Mouse (Mus musculus): ENCODE data around the gene Tmem254c. TPM values are rescaled to one million over a fixed set of nuclear protein-coding genes. Genes with fewer than 3 reads are reported as not detected.
"Not testable (repeated sequence)": the region's sequence is repeated elsewhere in the genome, so short reads cannot be mapped to it uniquely, and the experiment has no call there.

The Tmem254c gene
- polyA plus RNA-seq (2015; fragmentation: Nextera tagmentation; extraction: Ambion mirVana): 31.1 and 32.6 TPM in 2 replicates

GRCm38 (mm10) chr14:26067325-26067633 lies at the start of gene Tmem254c:
Gene Tmem254c (minus strand): TSS chr14:26067355.
- no CpG with 5 or more reads among the region's 10 CpGs for WGBS
- ATAC-seq: peak; percentile 82

GRCm38 (mm10) chr14:26097622-26098021 lies 30.5 kb upstream of the Tmem254c start:
- H3K9ac ChIP-seq (ENCODE audit: low read depth, low read length); H3K27me3 ChIP-seq (replicated peaks; ENCODE audit: control insufficient read depth, insufficient read depth, low read length); ATAC-seq; H3K4me3 ChIP-seq (ENCODE audit: low read length); H3K4me1 ChIP-seq (ENCODE audit: control insufficient read depth, insufficient read depth, low read depth, low read length); H3K36me3 ChIP-seq (ENCODE audit: control insufficient read depth, insufficient read depth, low read length); H3K27ac ChIP-seq (ENCODE audit: low read depth, low read length); H3K4me2 ChIP-seq (ENCODE audit: low read length); H3K9me3 ChIP-seq (ENCODE audit: control insufficient read depth, low read length): not testable (repeated sequence)
- no CpG with 5 or more reads among the region's 3 CpGs for WGBS

More at GRCm38 (mm10) chr14:26067325-26067633, at the start of gene Tmem254c:
- not testable (repeated sequence) for H3K27me3 ChIP-seq (replicated peaks; ENCODE audit: control insufficient read depth, insufficient read depth, low read length); H3K4me2 ChIP-seq (ENCODE audit: low read length); H3K36me3 ChIP-seq (ENCODE audit: control insufficient read depth, insufficient read depth, low read length); H3K9me3 ChIP-seq (ENCODE audit: control insufficient read depth, low read length); H3K4me1 ChIP-seq (ENCODE audit: control insufficient read depth, insufficient read depth, low read depth, low read length); H3K9ac ChIP-seq (ENCODE audit: low read depth, low read length); H3K4me3 ChIP-seq (ENCODE audit: low read length); H3K27ac ChIP-seq (ENCODE audit: low read depth, low read length)

- not testable (repeated sequence) for H3K27ac ChIP-seq (ENCODE audit: low read depth, low read length); H3K36me3 ChIP-seq (ENCODE audit: control insufficient read depth, insufficient read depth, low read length); H3K27me3 ChIP-seq (replicated peaks; ENCODE audit: control insufficient read depth, insufficient read depth, low read length); ATAC-seq; H3K9me3 ChIP-seq (ENCODE audit: control insufficient read depth, low read length); H3K9ac ChIP-seq (ENCODE audit: low read depth, low read length); H3K4me3 ChIP-seq (ENCODE audit: low read length); H3K4me1 ChIP-seq (ENCODE audit: control insufficient read depth, insufficient read depth, low read depth, low read length); H3K4me2 ChIP-seq (ENCODE audit: low read length)
- WGBS: no CpG with 5 or more reads among the region's 1 CpGs
Measured at GRCm38 (mm10) chr14:26081997-26082396, 14.8 kb upstream of the Tmem254c start, which contains the start of gene Cphx3. Gene Cphx3 (plus strand): TSS chr14:26082297.

- WGBS: no CpG with 5 or more reads among the region's 6 CpGs
- H3K4me2 ChIP-seq (ENCODE audit: low read length); H3K9ac ChIP-seq (ENCODE audit: low read depth, low read length); H3K27ac ChIP-seq (ENCODE audit: low read depth, low read length); H3K4me1 ChIP-seq (ENCODE audit: control insufficient read depth, insufficient read depth, low read depth, low read length); H3K27me3 ChIP-seq (replicated peaks; ENCODE audit: control insufficient read depth, insufficient read depth, low read length); ATAC-seq; H3K4me3 ChIP-seq (ENCODE audit: low read length); H3K9me3 ChIP-seq (ENCODE audit: control insufficient read depth, low read length); H3K36me3 ChIP-seq (ENCODE audit: control insufficient read depth, insufficient read depth, low read length): not testable (repeated sequence)
Measured at GRCm38 (mm10) chr14:26081216-26081615, 14.1 kb upstream of the Tmem254c start, which contains the start of gene Cphx2. Gene Cphx2 (plus strand): TSS chr14:26081516.

- not testable (repeated sequence) for H3K27me3 ChIP-seq (replicated peaks; ENCODE audit: control insufficient read depth, insufficient read depth, low read length); H3K4me2 ChIP-seq (ENCODE audit: low read length); H3K9me3 ChIP-seq (ENCODE audit: control insufficient read depth, low read length); H3K4me3 ChIP-seq (ENCODE audit: low read length); H3K27ac ChIP-seq (ENCODE audit: low read depth, low read length); H3K9ac ChIP-seq (ENCODE audit: low read depth, low read length); H3K36me3 ChIP-seq (ENCODE audit: control insufficient read depth, insufficient read depth, low read length); ATAC-seq; H3K4me1 ChIP-seq (ENCODE audit: control insufficient read depth, insufficient read depth, low read depth, low read length)
- no CpG with 5 or more reads among the region's 5 CpGs for WGBS
Measured at GRCm38 (mm10) chr14:26076620-26077390, 9.7 kb upstream of the Tmem254c start.

GRCm38 (mm10) chr14:26066574-26067324 lies 406 bp downstream of the Tmem254c start:
- no CpG with 5 or more reads among the region's 44 CpGs for WGBS
- H3K4me1 ChIP-seq (ENCODE audit: control insufficient read depth, insufficient read depth, low read depth, low read length): not testable (repeated sequence)

GRCm38 (mm10) chr14:26059362-26059761 lies 7.8 kb downstream of the Tmem254c start:
- not testable (repeated sequence) for H3K27ac ChIP-seq (ENCODE audit: low read depth, low read length); H3K36me3 ChIP-seq (ENCODE audit: control insufficient read depth, insufficient read depth, low read length); H3K9me3 ChIP-seq (ENCODE audit: control insufficient read depth, low read length); H3K27me3 ChIP-seq (replicated peaks; ENCODE audit: control insufficient read depth, insufficient read depth, low read length); H3K9ac ChIP-seq (ENCODE audit: low read depth, low read length); H3K4me1 ChIP-seq (ENCODE audit: control insufficient read depth, insufficient read depth, low read depth, low read length); H3K4me3 ChIP-seq (ENCODE audit: low read length); ATAC-seq; H3K4me2 ChIP-seq (ENCODE audit: low read length)
- no CpG with 5 or more reads among the region's 6 CpGs for WGBS

More at GRCm38 (mm10) chr14:26066574-26067324, 406 bp downstream of the Tmem254c start:
- H3K9ac ChIP-seq (ENCODE audit: low read depth, low read length); H3K4me3 ChIP-seq (ENCODE audit: low read length); H3K27me3 ChIP-seq (replicated peaks; ENCODE audit: control insufficient read depth, insufficient read depth, low read length); H3K9me3 ChIP-seq (ENCODE audit: control insufficient read depth, low read length); H3K4me2 ChIP-seq (ENCODE audit: low read length); H3K36me3 ChIP-seq (ENCODE audit: control insufficient read depth, insufficient read depth, low read length); H3K27ac ChIP-seq (ENCODE audit: low read depth, low read length): not testable (repeated sequence)
- peak; percentile 93 for ATAC-seq

GRCm38 (mm10) chr14:26058184-26058583 lies 9.0 kb downstream of the Tmem254c start:
- not testable (repeated sequence) for H3K27ac ChIP-seq (ENCODE audit: low read depth, low read length); ATAC-seq
- no CpG with 5 or more reads among the region's 3 CpGs for WGBS

GRCm38 (mm10) chr14:26048767-26049166 lies 18.4 kb downstream of the Tmem254c start:
- not testable (repeated sequence) for H3K27ac ChIP-seq (ENCODE audit: low read depth, low read length); H3K4me2 ChIP-seq (ENCODE audit: low read length); H3K36me3 ChIP-seq (ENCODE audit: control insufficient read depth, insufficient read depth, low read length); H3K4me3 ChIP-seq (ENCODE audit: low read length); H3K27me3 ChIP-seq (replicated peaks; ENCODE audit: control insufficient read depth, insufficient read depth, low read length); H3K4me1 ChIP-seq (ENCODE audit: control insufficient read depth, insufficient read depth, low read depth, low read length); H3K9me3 ChIP-seq (ENCODE audit: control insufficient read depth, low read length); H3K9ac ChIP-seq (ENCODE audit: low read depth, low read length)
- ATAC-seq: peak; percentile 42; the same call in 1 of the 2 replicates
- no CpG with 5 or more reads among the region's 9 CpGs for WGBS

More at GRCm38 (mm10) chr14:26058184-26058583, 9.0 kb downstream of the Tmem254c start:
- H3K4me3 ChIP-seq (ENCODE audit: low read length); H3K9me3 ChIP-seq (ENCODE audit: control insufficient read depth, low read length); H3K4me2 ChIP-seq (ENCODE audit: low read length); H3K36me3 ChIP-seq (ENCODE audit: control insufficient read depth, insufficient read depth, low read length); H3K9ac ChIP-seq (ENCODE audit: low read depth, low read length); H3K27me3 ChIP-seq (replicated peaks; ENCODE audit: control insufficient read depth, insufficient read depth, low read length); H3K4me1 ChIP-seq (ENCODE audit: control insufficient read depth, insufficient read depth, low read depth, low read length): not testable (repeated sequence)
